Mouse (Mus musculus) heart, embryonic 13.5 days (tissue): ENCODE results near the gene Dlk1. TPM values are rescaled to one million over a fixed set of nuclear protein-coding genes. Genes with fewer than 3 reads are reported as not detected.
"Not testable (repeated sequence)": the region's sequence is repeated elsewhere in the genome, so short reads cannot be mapped to it uniquely, and the experiment has no call there.

ENCODE experiments used
- ATAC-seq: fragments of 200-750 bp; cut with Nextera tagmentation; 2 replicates; pipeline ENCODE4 v1.8.0; 2017; ENCODE audit warnings: moderate TSS enrichment; ENCODE audit not compliant: insufficient number of reproducible peaks, low FRiP score, low TSS enrichment; ENCODE audit errors: extremely low read depth
- H3K27ac ChIP-seq: fragments of 300-500 bp; sonication (generic); replicated peaks from 2 replicates; pipeline ENCODE4 v1.5.1; 2015; ENCODE audit warnings: moderate library complexity, mild to moderate bottlenecking, inconsistent platforms
- H3K27me3 ChIP-seq: fragments of 300-500 bp; sonication (generic); replicated peaks from 2 replicates; pipeline ENCODE4 v1.6.1; 2015; ENCODE audit warnings: mild to moderate bottlenecking, inconsistent platforms
- H3K36me3 ChIP-seq: fragments of 300-500 bp; sonication (generic); 2 replicates; pipeline ENCODE4 v1.6.1; 2015; ENCODE audit warnings: mild to moderate bottlenecking, inconsistent platforms
- H3K4me1 ChIP-seq: fragments of 300-500 bp; sonication (generic); 2 replicates; pipeline ENCODE4 v1.6.1; 2015; ENCODE audit warnings: inconsistent platforms
- H3K4me2 ChIP-seq: fragments of 300-500 bp; sonication (generic); 2 replicates; pipeline ENCODE4 v1.6.1; 2015; ENCODE audit warnings: inconsistent platforms, mild to moderate bottlenecking, moderate library complexity
- H3K4me3 ChIP-seq: fragments of 300-500 bp; sonication (generic); 2 replicates; pipeline ENCODE4 v1.5.1; 2015; ENCODE audit warnings: moderate library complexity, mild to moderate bottlenecking, inconsistent platforms
- H3K9ac ChIP-seq: fragments of 300-500 bp; sonication (generic); 2 replicates; pipeline ENCODE4 v1.6.1; 2015; ENCODE audit warnings: inconsistent platforms, mild to moderate bottlenecking, moderate library complexity
- H3K9me3 ChIP-seq: fragments of 300-500 bp; sonication (generic); 2 replicates; pipeline ENCODE4 v1.6.1; 2016; ENCODE audit warnings: inconsistent platforms
- WGBS: fragments of 180-500 bp; shearing (Covaris S2); methylation state at CpG from one replicate; pipeline ENCODE4 v1.1.7; 2015; ENCODE audit warnings: mixed read lengths; 5-methylcytosine and 5-hydroxymethylcytosine counted together
- polyA plus RNA-seq: library from polyadenylated mRNA; unstranded; fragments of >200 nt; fragmentation: Nextera tagmentation; extraction: Ambion mirVana; gene quantifications from 2 replicates; pipeline ENCODE4 v1.2.1, GENCODE M21; 2015

Gene Dlk1
- polyA plus RNA-seq, 1 experiment from 2014 or later: 130 TPM

DNA sequence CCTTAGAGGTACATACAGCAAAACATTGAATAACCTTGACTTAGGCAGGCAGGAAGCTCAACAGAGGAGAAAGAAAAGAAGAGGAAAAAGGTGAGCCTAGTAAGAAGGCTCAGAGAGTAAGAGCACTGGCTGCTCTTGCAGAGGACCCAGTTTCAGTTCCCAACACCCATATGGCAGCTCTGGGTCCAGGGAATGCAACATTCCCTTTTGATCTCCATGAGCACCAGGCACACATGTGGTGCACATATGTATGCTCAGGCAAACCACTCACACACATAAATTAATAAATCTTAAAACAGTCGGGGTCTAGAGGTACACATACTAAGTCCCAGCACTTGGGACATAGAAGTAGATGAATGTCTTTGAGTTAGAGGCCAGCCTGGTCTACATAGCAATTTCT, 33.9 kb downstream of the Dlk1 start:
- WGBS: 58% methylated on average over 1 of the region's 1 CpGs
- not testable (repeated sequence) for H3K4me2 ChIP-seq, H3K4me1 ChIP-seq, H3K36me3 ChIP-seq, H3K9ac ChIP-seq, H3K4me3 ChIP-seq, H3K27me3 ChIP-seq, H3K9me3 ChIP-seq, ATAC-seq, H3K27ac ChIP-seq

DNA sequence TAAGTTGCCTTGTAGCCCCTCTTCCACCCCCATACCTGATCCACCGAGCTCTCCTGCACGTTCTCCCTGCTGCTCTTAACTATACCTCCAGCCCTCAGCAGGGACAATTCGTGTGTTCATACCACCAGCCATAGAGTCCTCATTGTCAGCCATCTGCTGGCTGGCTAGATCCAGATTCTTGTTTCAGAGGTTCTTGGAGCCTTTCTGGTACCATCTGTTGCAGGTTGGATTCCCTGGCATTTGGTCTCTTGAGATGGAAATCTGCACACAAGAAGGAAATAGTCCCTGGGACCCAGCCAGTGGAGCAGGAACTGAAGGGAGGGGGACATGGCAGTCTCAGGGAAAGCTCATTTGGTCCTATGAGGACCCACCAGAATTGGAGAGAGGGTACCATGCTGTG, 39.1 kb downstream of the Dlk1 start:
- H3K9ac ChIP-seq: no peak overlapping the region
- no peaks in the 10 kb centered on the region for H3K4me1 ChIP-seq
- 77% methylated on average over 3 of the region's 3 CpGs for WGBS
- no peak overlapping the region for H3K27ac ChIP-seq
- H3K9me3 ChIP-seq: no peaks in the 10 kb centered on the region
- no peak overlapping the region for H3K4me3 ChIP-seq
- ATAC-seq: no peak
- H3K27me3 ChIP-seq: 0 out of 2 replicates have a peak, but pooled peaks cover 6% of the 10 kb centered on the region
- no peak overlapping the region for H3K4me2 ChIP-seq
- no peaks in the 10 kb centered on the region for H3K36me3 ChIP-seq

DNA sequence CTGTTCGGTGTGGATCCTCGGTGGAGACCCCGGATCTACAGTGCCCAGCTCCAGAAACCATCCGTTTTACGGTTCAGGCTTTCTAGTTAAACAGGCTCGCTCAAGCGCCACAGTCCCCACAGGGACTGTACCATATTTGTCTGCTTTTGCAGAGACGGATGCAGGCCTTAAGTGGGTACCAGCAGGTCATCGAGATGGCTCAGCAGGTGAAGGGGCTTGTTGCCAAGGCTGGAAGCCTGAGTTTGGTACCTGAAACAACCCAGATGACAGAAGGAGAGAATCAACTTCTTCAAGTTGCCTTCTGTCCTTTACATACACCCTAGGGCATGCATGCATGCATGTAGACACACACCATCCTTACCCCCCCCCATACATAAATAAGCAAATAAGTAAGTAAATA, 40.8 kb downstream of the Dlk1 start:
- H3K4me1 ChIP-seq: no peaks in the 10 kb centered on the region
- H3K4me3 ChIP-seq: no peak overlapping the region
- 84% methylated on average over 9 of the region's 9 CpGs for WGBS
- H3K4me2 ChIP-seq: no peak overlapping the region
- H3K9me3 ChIP-seq: no peaks in the 10 kb centered on the region
- no peak overlapping the region for H3K27ac ChIP-seq
- H3K9ac ChIP-seq: no peak overlapping the region
- H3K27me3 ChIP-seq: 0 out of 2 replicates have a peak, but pooled peaks cover 6% of the 10 kb centered on the region
- H3K36me3 ChIP-seq: no peaks in the 10 kb centered on the region
- ATAC-seq: no peak

DNA sequence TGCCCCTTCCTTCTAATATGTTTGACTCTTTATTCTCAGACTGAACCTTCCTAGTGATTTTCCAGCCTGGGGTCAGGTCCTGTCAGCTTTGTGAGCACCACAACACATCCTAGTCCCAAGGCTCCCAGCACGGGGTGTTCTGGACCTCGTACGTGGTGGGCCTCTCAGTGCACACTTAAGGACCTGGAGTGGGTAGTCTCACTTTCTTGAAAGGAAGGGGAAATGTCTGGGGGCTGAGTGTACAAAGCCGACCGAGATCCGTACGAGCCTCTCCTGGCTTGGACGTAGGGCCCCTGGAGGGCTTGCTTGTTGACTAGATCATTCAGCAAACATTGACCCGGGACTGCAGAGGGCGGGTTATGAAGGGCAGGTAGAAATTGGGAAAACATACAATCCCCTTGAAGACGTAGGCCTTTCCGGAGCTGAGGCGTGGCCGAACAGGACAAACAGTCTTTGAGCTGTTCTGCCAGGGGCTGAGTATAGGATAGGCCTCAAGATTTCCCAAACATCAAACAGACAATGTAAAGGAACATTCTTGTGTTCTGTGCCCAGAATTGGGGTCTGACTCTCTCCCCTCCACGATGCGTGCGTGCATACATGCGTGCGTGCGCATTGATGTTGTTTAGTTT, 42.5 kb downstream of the Dlk1 start:
- H3K27ac ChIP-seq: no peak overlapping the region
- ATAC-seq: no peak
- 70% methylated on average over 20 of the region's 20 CpGs for WGBS

DNA sequence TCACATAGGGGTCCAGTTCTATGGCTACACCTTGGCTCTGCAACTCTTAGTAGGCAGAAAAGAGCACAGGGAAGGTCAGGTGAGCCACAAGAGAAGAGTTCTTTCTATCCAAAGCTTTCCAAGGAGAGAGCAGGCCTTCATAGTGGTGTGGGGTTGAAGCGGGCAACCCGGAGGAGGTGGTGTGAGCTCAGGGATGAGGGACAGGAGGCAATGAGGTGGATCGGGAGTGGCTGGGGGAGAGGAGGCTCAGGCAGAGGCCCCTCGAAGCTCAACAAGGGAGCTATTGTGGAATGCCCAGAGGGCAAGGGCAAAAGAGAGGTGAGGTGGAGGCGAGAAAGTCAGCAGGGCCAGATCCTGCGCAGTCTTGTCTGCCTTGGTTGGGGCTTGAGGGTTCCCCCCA, 43.8 kb downstream of the Dlk1 start:
- Histone ChIP-seq H3K27me3 (0 out of 2 replicates have a peak, but pooled peaks cover 6% of the 10 kb centered on the region), H3K27ac (no peak overlapping the region), H3K9me3 (no peaks in the 10 kb centered on the region), H3K4me2 (no peak overlapping the region), H3K9ac (no peak overlapping the region), H3K36me3 (no peaks in the 10 kb centered on the region), H3K4me1 (peaks cover 14% of the 10 kb centered on the region), H3K4me3 (no peak overlapping the region)
- ATAC-seq: no peak
- WGBS: 59% methylated on average over 6 of the region's 6 CpGs

More for the DNA sequence above, 42.5 kb downstream of the Dlk1 start:
- Histone ChIP-seq H3K9me3 (no peaks in the 10 kb centered on the region), H3K27me3 (0 out of 2 replicates have a peak, but pooled peaks cover 6% of the 10 kb centered on the region), H3K4me1 (peaks cover 2% of the 10 kb centered on the region), H3K9ac (no peak overlapping the region), H3K36me3 (no peaks in the 10 kb centered on the region), H3K4me2 (no peak overlapping the region), H3K4me3 (no peak overlapping the region)

DNA sequence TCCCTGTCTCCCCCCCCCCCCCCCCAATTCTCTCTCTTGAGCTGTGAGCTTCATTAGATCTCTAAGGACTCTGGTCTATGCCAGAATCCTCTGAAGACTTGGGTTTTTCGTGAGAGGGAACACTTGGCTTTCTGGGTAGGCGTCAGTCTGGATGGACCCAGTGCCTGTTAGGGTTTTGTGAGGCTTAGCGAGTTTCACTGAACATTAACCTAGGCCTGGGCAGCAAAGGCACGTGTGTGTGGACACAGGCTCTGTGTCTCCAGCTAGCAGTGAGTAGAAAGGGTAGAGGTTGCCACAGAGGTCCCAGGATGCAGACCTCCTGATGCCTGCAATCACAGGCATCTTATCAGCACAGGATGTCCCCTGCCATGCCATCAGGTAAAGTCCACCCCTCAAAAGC, 48.4 kb downstream of the Dlk1 start:
- H3K4me2 ChIP-seq: no peak overlapping the region
- H3K36me3 ChIP-seq: no peaks in the 10 kb centered on the region
- whole genome bisulfite sequencing: 33% methylated on average over 4 of the region's 4 CpGs
- peaks cover 17% of the 10 kb centered on the region for H3K4me1 ChIP-seq
- H3K4me3 ChIP-seq: no peak overlapping the region
- H3K9ac ChIP-seq: no peak overlapping the region
- H3K27me3 ChIP-seq: peaks cover 11% of the 10 kb centered on the region; the same call in 1 of the 2 replicates
- ATAC-seq: no peak
- H3K27ac ChIP-seq: no peak overlapping the region
- no peaks in the 10 kb centered on the region for H3K9me3 ChIP-seq

DNA sequence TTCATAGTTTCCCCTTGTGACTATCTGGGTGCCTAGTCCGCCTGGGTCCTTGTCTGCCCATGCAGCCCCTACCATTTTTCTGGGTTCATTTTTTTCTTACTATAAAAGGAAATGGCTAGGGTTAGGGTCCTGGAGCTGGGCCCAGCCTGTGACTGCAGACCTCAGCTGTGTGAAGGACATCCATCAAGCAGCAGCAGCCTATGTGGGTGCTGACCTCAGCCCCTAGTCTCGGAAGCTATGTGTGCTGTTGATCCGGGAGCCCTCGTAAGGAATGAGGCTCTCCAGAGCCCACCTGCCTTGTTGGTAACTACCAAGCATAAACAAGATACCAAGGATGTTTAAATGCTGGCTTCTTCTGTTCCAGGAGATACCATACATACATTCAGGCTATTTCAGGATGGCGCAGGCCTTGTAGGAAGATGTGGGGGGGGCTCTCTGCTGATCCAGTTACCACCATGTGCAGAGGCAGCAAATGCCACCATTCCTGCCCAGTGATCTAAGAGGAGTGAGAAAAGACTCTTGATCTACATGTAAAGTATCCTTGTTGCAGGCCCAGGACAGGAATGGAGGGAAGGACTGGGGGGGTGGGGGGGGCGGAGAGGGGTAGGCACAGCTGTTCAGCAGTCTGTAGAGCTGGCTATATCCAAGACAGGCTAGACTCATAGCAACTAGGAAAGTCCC, 49.9 kb downstream of the Dlk1 start:
- Histone ChIP-seq H3K27me3 (peaks cover 10% of the 10 kb centered on the region), H3K4me3 (no peak overlapping the region), H3K4me1 (peaks cover 17% of the 10 kb centered on the region), H3K36me3 (no peaks in the 10 kb centered on the region), H3K9me3 (no peaks in the 10 kb centered on the region), H3K4me2 (no peak overlapping the region), H3K27ac (no peak overlapping the region), H3K9ac (no peak overlapping the region)
- ATAC-seq: no peak
- WGBS: 73% methylated on average over 6 of the region's 6 CpGs

DNA sequence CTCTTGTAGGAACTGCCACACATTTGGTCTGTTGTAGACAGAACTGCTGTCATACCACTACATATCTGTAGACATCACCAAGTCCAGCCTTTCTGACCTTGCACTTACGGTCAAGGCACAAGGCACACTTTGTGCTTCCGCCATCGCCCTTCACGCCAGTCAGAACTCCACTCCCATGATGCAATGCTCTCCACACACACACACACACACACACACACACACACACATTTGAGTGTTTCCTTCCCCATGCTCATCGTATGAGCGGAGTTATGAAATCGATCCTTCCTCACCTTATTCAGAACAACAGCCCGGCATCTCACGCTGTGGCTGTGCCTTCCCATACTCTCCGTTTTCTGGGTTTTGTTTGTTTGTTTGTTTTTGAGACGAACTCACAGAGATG, 55.1 kb downstream of the Dlk1 start:
- Histone ChIP-seq H3K9ac (no peak overlapping the region), H3K4me1 (peaks cover 23% of the 10 kb centered on the region), H3K27ac (no peak overlapping the region), H3K4me2 (no peak overlapping the region), H3K9me3 (no peaks in the 10 kb centered on the region), H3K4me3 (no peak overlapping the region), H3K36me3 (no peaks in the 10 kb centered on the region), H3K27me3 (peaks cover 33% of the 10 kb centered on the region)
- ATAC-seq: no peak
- 76% methylated on average over 11 of the region's 11 CpGs for WGBS

DNA sequence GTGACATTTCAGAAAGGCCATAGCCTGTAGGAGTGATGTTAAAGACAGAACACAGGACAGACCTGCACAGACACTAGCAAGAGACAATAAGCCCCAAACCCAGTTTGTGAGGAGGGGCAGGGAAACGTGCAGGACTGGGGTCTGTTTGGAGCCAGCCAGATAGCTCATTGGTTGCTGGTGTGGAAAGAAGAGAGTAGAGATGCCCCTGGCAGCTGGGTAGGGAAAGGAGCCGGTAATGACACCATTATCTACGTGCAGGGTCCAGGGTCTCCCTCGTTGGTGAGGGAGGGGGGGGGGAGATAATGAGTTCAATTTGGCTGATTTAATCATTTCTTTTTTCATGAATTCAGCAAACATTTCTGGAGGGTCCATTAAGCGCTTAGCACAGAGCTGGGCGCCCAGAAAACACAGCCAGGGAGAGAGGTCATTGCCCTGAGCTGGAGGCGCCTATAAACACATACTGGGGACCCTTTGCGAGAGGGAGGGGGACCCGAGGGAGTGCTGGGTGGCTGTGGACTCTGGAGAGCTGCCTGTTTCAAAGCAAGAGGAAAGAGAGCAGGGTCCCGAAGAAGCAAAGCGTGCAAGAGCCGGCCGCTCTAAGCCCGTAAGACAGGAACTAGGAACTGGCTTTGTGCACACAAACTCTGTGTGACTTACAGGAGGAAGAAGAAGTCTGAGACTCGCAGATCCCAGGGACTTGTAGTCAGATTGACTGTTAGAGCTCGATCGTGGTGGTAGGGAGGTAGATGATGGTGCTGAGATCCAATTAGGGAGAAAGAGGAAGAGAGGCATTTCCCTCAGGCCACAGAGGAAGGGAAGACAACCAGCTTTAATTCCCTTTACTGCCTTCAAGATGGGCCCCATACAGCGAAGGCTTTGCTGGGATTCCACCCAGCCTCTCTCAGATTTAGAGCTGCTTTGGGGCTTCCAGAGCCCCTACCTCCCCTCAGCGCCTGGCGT, 56.2 kb downstream of the Dlk1 start:
- no peak for ATAC-seq
- Histone ChIP-seq H3K4me1 (peaks cover 34% of the 10 kb centered on the region), H3K4me3 (no peak overlapping the region), H3K36me3 (no peaks in the 10 kb centered on the region), H3K4me2 (no peak overlapping the region), H3K27ac (no peak overlapping the region), H3K27me3 (peaks cover 28% of the 10 kb centered on the region), H3K9me3 (no peaks in the 10 kb centered on the region), H3K9ac (no peak overlapping the region)
- 47% methylated on average over 20 of the region's 20 CpGs for WGBS

DNA sequence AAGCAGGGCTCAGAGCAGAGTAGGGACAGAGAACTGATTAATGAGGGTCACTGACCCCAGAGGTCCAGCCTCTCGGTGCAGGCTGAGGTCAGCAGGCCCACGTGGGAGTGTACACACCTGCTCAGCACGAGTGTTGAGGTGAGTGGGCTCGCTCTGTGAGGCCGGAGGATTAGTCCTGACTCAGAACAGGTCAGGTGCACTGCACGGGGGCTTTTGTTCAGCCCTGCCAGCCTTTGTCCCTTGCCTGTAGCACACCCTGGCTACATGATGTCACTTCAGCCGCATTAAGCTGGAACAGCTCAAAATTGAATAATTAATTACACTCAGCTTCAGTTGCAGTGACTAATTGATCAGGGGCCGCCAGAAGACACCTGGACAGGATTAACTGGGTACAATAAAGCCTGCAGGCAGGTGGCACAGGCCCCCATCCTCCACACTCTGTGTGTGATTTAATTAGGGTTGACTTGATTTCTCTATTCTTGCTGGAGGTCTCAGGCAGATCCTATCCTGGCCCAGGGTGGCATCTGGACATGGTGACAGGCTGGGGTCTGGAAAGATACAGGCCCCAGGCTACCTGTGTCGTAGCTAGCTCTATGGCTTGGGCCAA, 57.0 kb downstream of the Dlk1 start:
- Histone ChIP-seq H3K27me3 (peaks cover 26% of the 10 kb centered on the region), H3K4me3 (no peak overlapping the region), H3K36me3 (no peaks in the 10 kb centered on the region), H3K9ac (no peak overlapping the region), H3K4me2 (no peak overlapping the region), H3K27ac (no peak overlapping the region), H3K9me3 (no peaks in the 10 kb centered on the region), H3K4me1 (peaks cover 35% of the 10 kb centered on the region)
- 68% methylated on average over 9 of the region's 9 CpGs for WGBS
- ATAC-seq: no peak

DNA sequence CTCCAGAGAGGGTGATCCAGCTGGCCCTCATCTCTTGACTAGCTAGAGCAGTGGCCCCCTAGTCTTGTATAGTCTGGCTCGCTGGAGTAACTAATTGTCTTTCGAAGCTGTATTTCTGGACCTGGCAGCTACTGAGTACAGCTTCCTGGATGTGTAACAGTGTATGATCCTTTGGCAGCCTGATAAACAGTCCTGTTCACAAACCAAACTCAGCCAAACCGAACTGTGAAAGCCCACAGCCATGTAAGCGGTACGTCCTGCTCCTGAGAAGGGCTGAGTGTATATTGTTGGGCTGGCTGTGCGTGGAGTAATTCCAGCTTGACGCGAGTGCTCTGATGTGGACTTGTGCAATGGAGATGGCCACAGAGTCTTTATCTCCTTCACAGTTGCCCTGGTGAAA, 57.6 kb downstream of the Dlk1 start:
- no peak overlapping the region for H3K27ac ChIP-seq
- ATAC-seq: no peak

More for the DNA sequence above, 57.6 kb downstream of the Dlk1 start:
- Histone ChIP-seq H3K4me1 (peaks cover 35% of the 10 kb centered on the region), H3K9me3 (no peaks in the 10 kb centered on the region), H3K4me2 (no peak overlapping the region), H3K9ac (no peak overlapping the region), H3K4me3 (no peak overlapping the region), H3K36me3 (no peaks in the 10 kb centered on the region), H3K27me3 (peaks cover 26% of the 10 kb centered on the region)
- WGBS: 55% methylated on average over 8 of the region's 8 CpGs
